Mouse (Mus musculus) forebrain, postnatal 0 days (tissue): Measurements from ENCODE around the gene Mmab. TPM values are rescaled to one million over a fixed set of nuclear protein-coding genes. Genes with fewer than 3 reads are reported as not detected.

Experiments
- ATAC-seq: fragments of 200-750 bp; cut with Nextera tagmentation; 2 replicates; pipeline ENCODE4 v1.8.0; 2017; ENCODE audit warnings: mild to moderate bottlenecking, moderate library complexity
- DNase-seq: peaks from one replicate; pipeline ENCODE4 v3.0.0-alpha.2; 2015
- H3K27ac ChIP-seq: fragments of 300-500 bp; sonication (generic); 2 replicates; pipeline ENCODE4 v1.5.1; 2014; ENCODE audit warnings: low read depth, mild to moderate bottlenecking, antibody characterized with exemption, low read length, moderate library complexity, mixed read lengths
- H3K27me3 ChIP-seq: fragments of 300-500 bp; sonication (generic); 2 replicates; pipeline ENCODE4 v1.6.1; 2014; ENCODE audit warnings: mild to moderate bottlenecking, low read length, mixed read lengths; ENCODE audit not compliant: insufficient read depth
- H3K36me3 ChIP-seq: fragments of 300-500 bp; sonication (generic); 2 replicates; pipeline ENCODE4 v1.6.1; 2014; ENCODE audit warnings: mild to moderate bottlenecking, moderate library complexity; ENCODE audit not compliant: insufficient read depth
- H3K4me1 ChIP-seq: fragments of 300-500 bp; sonication (generic); 2 replicates; pipeline ENCODE4 v1.6.1; 2014; ENCODE audit warnings: antibody characterized with exemption; ENCODE audit not compliant: insufficient read depth
- H3K4me2 ChIP-seq: fragments of 300-500 bp; sonication (generic); 2 replicates; pipeline ENCODE4 v1.6.1; 2014; ENCODE audit warnings: low read depth, mild to moderate bottlenecking, moderate library complexity
- H3K4me3 ChIP-seq: fragments of 300-500 bp; sonication (generic); 2 replicates; pipeline ENCODE4 v1.5.1; 2014; ENCODE audit warnings: low read depth, low read length, mixed read lengths
- H3K9ac ChIP-seq: fragments of 300-500 bp; sonication (generic); 2 replicates; pipeline ENCODE4 v1.6.1; 2014; ENCODE audit warnings: mild to moderate bottlenecking
- H3K9me3 ChIP-seq: fragments of 300-500 bp; sonication (generic); 2 replicates; pipeline ENCODE4 v1.6.1; 2016; ENCODE audit warnings: low read length
- CTCF ChIP-seq: sonication (generic); IDR thresholded peaks from 2 replicates; pipeline ENCODE4 v1.5.1; 2016; ENCODE audit warnings: antibody characterized with exemption, control low read depth, low read depth
- WGBS: fragments of 180-500 bp; shearing (Covaris S2); extraction: QIAGEN DNeasy Blood & Tissue Kit; methylation state at CpG from one replicate; pipeline ENCODE4 v1.1.7; 2014; 5-methylcytosine and 5-hydroxymethylcytosine counted together
- microRNA-seq, 2 experiments: library from miRNA; unstranded; fragments of <30 nt; microRNA quantifications; one replicate each; pipeline ENCODE4; 2016
- polyA plus RNA-seq: library from polyadenylated mRNA; unstranded; fragments of >200 nt; fragmentation: Nextera tagmentation; extraction: Ambion mirVana; gene quantifications from 2 replicates; pipeline ENCODE4 v1.2.1, GENCODE M21; 2015
- total RNA-seq: library from RNA; depleted of rRNA; stranded (reverse); fragments of >200 nt; gene quantifications from 2 replicates; pipeline ENCODE4 v1.2.3, GENCODE M21; 2014; rRNA removed

Mmab gene
- total and polyA plus RNA-seq, 2 experiments from 2014 or later = 26.8 to 28.6 TPM

GRCm38 (mm10) chr5:114407810-114408209, 36.0 kb downstream of the Mmab start:
- no peak for ATAC-seq
- Histone ChIP-seq H3K9me3 (no peaks in the 10 kb centered on the region), H3K4me3 (no peak overlapping the region), H3K36me3 (peaks cover 97% of the 10 kb centered on the region), H3K4me2 (no peak overlapping the region), H3K9ac (no peak overlapping the region), H3K4me1 (no peaks in the 10 kb centered on the region), H3K27me3 (no peaks in the 10 kb centered on the region), H3K27ac (no peak overlapping the region)
- no peak for DNase-seq
- no peak for TF ChIP-seq CTCF
- WGBS = 88% methylated on average over 9 of the region's 9 CpGs

GRCm38 (mm10) chr5:114407269-114407668, 36.6 kb downstream of the Mmab start:
- WGBS = 71% methylated on average over 10 of the region's 10 CpGs
- Histone ChIP-seq H3K9ac (no peak overlapping the region), H3K9me3 (no peaks in the 10 kb centered on the region), H3K4me2 (no peak overlapping the region), H3K27me3 (no peaks in the 10 kb centered on the region), H3K36me3 (peaks cover 97% of the 10 kb centered on the region), H3K27ac (no peak overlapping the region), H3K4me1 (no peaks in the 10 kb centered on the region), H3K4me3 (no peak overlapping the region)
- ATAC-seq = no peak
- no peak for TF ChIP-seq CTCF
- DNase-seq = no peak

- Histone ChIP-seq H3K4me2 (no peak overlapping the region), H3K9me3 (no peaks in the 10 kb centered on the region), H3K27me3 (no peaks in the 10 kb centered on the region), H3K27ac (no peak overlapping the region), H3K36me3 (peaks cover 97% of the 10 kb centered on the region), H3K4me1 (no peaks in the 10 kb centered on the region), H3K9ac (no peak overlapping the region), H3K4me3 (no peak overlapping the region)
- WGBS = 95% methylated on average over 14 of the region's 14 CpGs
- DNase-seq (no peak), ATAC-seq (no peak)
- TF ChIP-seq CTCF = no peak
Measured at GRCm38 (mm10) chr5:114406592-114406991, 37.3 kb downstream of the Mmab start.

GRCm38 (mm10) chr5:114393169-114393568, 50.7 kb downstream of the Mmab start:
- Histone ChIP-seq H3K4me2 (no peak overlapping the region), H3K9me3 (no peaks in the 10 kb centered on the region), H3K9ac (no peak overlapping the region), H3K4me3 (no peak overlapping the region), H3K27ac (no peak overlapping the region), H3K36me3 (peaks cover 72% of the 10 kb centered on the region), H3K27me3 (no peaks in the 10 kb centered on the region), H3K4me1 (no peaks in the 10 kb centered on the region)
- DNase-seq (no peak), ATAC-seq (no peak)
- 86% methylated on average over 9 of the region's 9 CpGs for WGBS
- no peak for TF ChIP-seq CTCF

GRCm38 (mm10) chr5:114384448-114384847, 59.4 kb downstream of the Mmab start:
- 88% methylated on average over 8 of the region's 8 CpGs for WGBS
- Histone ChIP-seq H3K9me3 (no peaks in the 10 kb centered on the region), H3K27ac (no peak overlapping the region), H3K9ac (no peak overlapping the region), H3K4me1 (peaks cover 12% of the 10 kb centered on the region), H3K36me3 (peaks cover 44% of the 10 kb centered on the region), H3K4me2 (no peak overlapping the region), H3K4me3 (no peak overlapping the region), H3K27me3 (no peaks in the 10 kb centered on the region)
- TF ChIP-seq CTCF = no peak
- DNase-seq (no peak), ATAC-seq (no peak)

GRCm38 (mm10) chr5:114383184-114383904, 60.5 kb downstream of the Mmab start:
- no peak overlapping the region for H3K27ac ChIP-seq
- TF ChIP-seq CTCF = peak; percentile 74
- no peak overlapping the region for H3K4me3 ChIP-seq
- H3K27me3 ChIP-seq = no peaks in the 10 kb centered on the region
- no peak overlapping the region for H3K4me2 ChIP-seq
- no peaks in the 10 kb centered on the region for H3K9me3 ChIP-seq
- no peak overlapping the region for H3K9ac ChIP-seq
- 78% methylated on average over 9 of the region's 9 CpGs for WGBS
- ATAC-seq (no peak), DNase-seq (peak; percentile 30)
- peaks cover 33% of the 10 kb centered on the region for H3K36me3 ChIP-seq
- peaks cover 16% of the 10 kb centered on the region for H3K4me1 ChIP-seq

Small RNAs within 50 kb of the gene (microRNA-seq; reads per million reads assigned to microRNA genes)
- gene Mir7027 = 0.24 to 0.39 reads per million in 2 experiments

Other genes with a start within 250 kb of the Mmab start
- 0.62 and 0.67 TPM in 2 replicates for gene Foxn4, start 170.3 kb downstream of the Mmab start, total RNA-seq
- 0.52 and 0.76 TPM in 2 replicates for gene Foxn4, start 170.3 kb downstream of the Mmab start, polyA plus RNA-seq
- 0.67 and 0.77 TPM in 2 replicates for gene Myo1h, start 154.9 kb downstream of the Mmab start, total RNA-seq
- 0.44 and 0.63 TPM in 2 replicates for gene Myo1h, start 154.9 kb downstream of the Mmab start, polyA plus RNA-seq
- 61.6 and 63.0 TPM in 2 replicates for gene Kctd10, start 63.6 kb downstream of the Mmab start, total RNA-seq
- 69.7 and 74.1 TPM in 2 replicates for gene Kctd10, start 63.6 kb downstream of the Mmab start, polyA plus RNA-seq
- gene Ube3b, start 63.5 kb downstream of the Mmab start, total RNA-seq = 45.1 and 46.8 TPM in 2 replicates
- gene Ube3b, start 63.5 kb downstream of the Mmab start, polyA plus RNA-seq = 31.0 and 35.2 TPM in 2 replicates
- 99.3 and 112 TPM in 2 replicates for gene Mvk, start 209 bp upstream of the Mmab start, total RNA-seq
- gene Mvk, start 209 bp upstream of the Mmab start, polyA plus RNA-seq = 59.0 and 65.7 TPM in 2 replicates
- gene Fam222a, start 124.0 kb upstream of the Mmab start, total RNA-seq = 6.2 and 8.2 TPM in 2 replicates
- gene Fam222a, start 124.0 kb upstream of the Mmab start, polyA plus RNA-seq = 2.9 and 3.4 TPM in 2 replicates
- 0.81 and 1.5 TPM in 2 replicates for gene Trpv4, start 214.4 kb upstream of the Mmab start, total RNA-seq
- gene Trpv4, start 214.4 kb upstream of the Mmab start, polyA plus RNA-seq = 1.3 and 2.4 TPM in 2 replicates
- gene Gltp, start 246.9 kb upstream of the Mmab start, total RNA-seq = 14.1 and 19.8 TPM in 2 replicates
- gene Gltp, start 246.9 kb upstream of the Mmab start, polyA plus RNA-seq = 26.4 and 32.1 TPM in 2 replicates